Mouse (Mus musculus): ENCODE data around the gene Cavin2. TPM values are rescaled to one million over a fixed set of nuclear protein-coding genes. Genes with fewer than 3 reads are reported as not detected.

The Cavin2 gene
- polyA plus RNA-seq (2014; fragmentation: Illumina TruSeq; extraction: RNeasy Lipid Tissue Mini Kit (QIAGEN cat#74804); ENCODE audit: low replicate concordance), result 44.6 TPM

DNA sequence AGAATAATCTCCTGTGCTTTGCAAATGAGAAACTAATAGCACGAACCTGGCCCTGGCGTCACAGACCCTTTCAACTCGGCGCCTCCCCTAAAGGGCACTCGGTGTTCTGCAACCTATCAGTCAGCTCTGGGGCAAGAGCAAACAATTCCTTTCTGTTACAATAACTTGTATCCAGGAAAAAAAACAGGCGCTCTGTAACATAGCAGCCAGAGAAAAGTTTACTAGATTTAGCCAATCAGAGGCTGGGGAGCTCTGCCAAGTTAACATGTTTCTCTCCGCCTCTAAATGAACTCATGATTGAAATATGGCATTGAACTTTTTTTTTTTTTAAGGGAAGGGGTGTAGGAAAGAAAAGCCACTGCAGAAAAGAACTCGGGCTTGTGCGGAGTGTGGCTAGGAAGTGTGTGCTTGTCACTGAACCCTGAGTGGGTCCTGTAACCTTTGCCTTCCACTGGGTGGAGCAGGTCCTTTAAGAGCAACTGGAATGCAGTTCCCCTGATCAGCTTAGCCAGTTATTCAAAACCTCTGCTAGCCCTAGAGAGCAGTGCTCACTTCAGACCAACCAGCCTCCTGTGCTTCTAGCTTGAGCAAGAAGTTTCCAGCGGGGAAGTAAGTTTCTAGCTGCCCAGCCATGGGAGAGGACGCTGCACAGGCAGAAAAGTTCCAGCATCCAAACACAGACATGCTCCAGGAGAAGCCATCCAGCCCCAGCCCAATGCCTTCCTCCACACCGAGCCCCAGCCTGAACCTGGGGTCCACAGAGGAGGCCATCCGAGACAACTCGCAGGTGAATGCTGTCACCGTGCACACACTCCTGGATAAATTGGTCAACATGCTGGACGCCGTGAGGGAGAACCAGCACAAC lies at the start of gene Cavin2:
TSS of gene Cavin2 (plus strand) at position 372 of the 865 bp plus-strand sequence.

Other genes with a start within 250 kb of the Cavin2 start
- gene Nabp1, start 189.3 kb downstream of the Cavin2 start, polyA plus RNA-seq (2014; fragmentation: Illumina TruSeq; extraction: RNeasy Lipid Tissue Mini Kit (QIAGEN cat#74804); ENCODE audit: low replicate concordance), result 59.1 TPM

Measured in small intestine, adult 10 weeks (tissue).